Mouse (Mus musculus) hindbrain, embryonic 10.5 days (tissue): ENCODE results near the gene Gm49601. TPM values are rescaled to one million over a fixed set of nuclear protein-coding genes. Genes with fewer than 3 reads are reported as not detected.

Experiments
- DNase-seq: peaks from one replicate; pipeline ENCODE4 v3.0.0-alpha.2; 2017; ENCODE audit warnings: low spot score
- H3K27ac ChIP-seq: fragments of 300-500 bp; sonication (generic); 2 replicates; pipeline ENCODE4 v1.5.1; 2016; ENCODE audit warnings: mild to moderate bottlenecking, moderate library complexity
- H3K27me3 ChIP-seq: fragments of 300-500 bp; sonication (generic); 2 replicates; pipeline ENCODE4 v1.6.1; 2016; ENCODE audit warnings: mild to moderate bottlenecking; ENCODE audit not compliant: poor library complexity, insufficient read depth, severe bottlenecking
- H3K36me3 ChIP-seq: fragments of 300-500 bp; sonication (generic); 2 replicates; pipeline ENCODE4 v1.6.1; 2016; ENCODE audit warnings: mild to moderate bottlenecking, moderate library complexity
- H3K4me1 ChIP-seq: fragments of 300-500 bp; sonication (generic); replicated peaks from 2 replicates; pipeline ENCODE4 v1.6.1; 2016; ENCODE audit warnings: mild to moderate bottlenecking
- H3K4me3 ChIP-seq: fragments of 300-500 bp; sonication (generic); 2 replicates; pipeline ENCODE4 v1.5.1; 2016; ENCODE audit warnings: mild to moderate bottlenecking, moderate library complexity
- H3K9me3 ChIP-seq: fragments of 300-500 bp; sonication (generic); 2 replicates; pipeline ENCODE4 v1.6.1; 2016; ENCODE audit warnings: mild to moderate bottlenecking, moderate library complexity
- WGBS: fragments of 180-500 bp; shearing (Covaris S2); methylation state at CpG from one replicate; pipeline ENCODE4 v1.1.7; 2016; 5-methylcytosine and 5-hydroxymethylcytosine counted together
- polyA plus RNA-seq: library from polyadenylated mRNA; unstranded; fragments of >200 nt; fragmentation: Nextera tagmentation; extraction: Ambion mirVana; gene quantifications from 2 replicates; pipeline ENCODE4 v1.2.1, GENCODE M21; 2016

Gene Gm49601
- 3.4 and 8.5 TPM in 2 replicates for polyA plus RNA-seq

GRCm38 (mm10) chr16:18626376-18626878, at the start of gene Gm49601:
Gene Gm49601 (minus strand): TSS chr16:18626427.
- Histone ChIP-seq H3K4me3 (peak within 1 kb of the TSS; percentile 74), H3K27me3 (peaks cover 97% of the 10 kb centered on the region), H3K27ac (peak within 1 kb of the TSS; percentile 69), H3K4me1 (peaks cover 67% of the 10 kb centered on the region), H3K9me3 (no peaks in the 10 kb centered on the region), H3K36me3 (peaks cover 33% of the 10 kb centered on the region)
- WGBS, result under 1% methylated on average over 65 of the region's 65 CpGs
- peak; percentile 83 for DNase-seq

DNA sequence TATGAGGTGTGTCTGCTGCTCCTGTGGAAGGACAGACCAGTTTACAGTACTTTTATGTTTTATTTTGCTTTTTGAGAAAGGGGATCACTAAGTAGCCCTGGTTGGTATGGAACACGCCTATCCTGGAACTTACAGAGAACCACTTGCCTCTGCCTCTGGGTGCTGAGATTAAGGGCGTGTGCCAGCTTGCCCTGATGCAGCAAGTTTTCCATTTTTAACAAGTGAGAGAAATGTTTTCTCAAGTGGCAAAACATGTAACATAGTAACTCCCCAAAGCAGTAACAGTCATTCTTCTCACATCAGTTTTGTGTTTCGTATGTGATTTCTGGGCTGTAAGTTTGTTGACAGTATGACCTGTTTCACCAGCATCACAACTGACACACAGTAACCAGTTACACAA, 46.8 kb upstream of the Gm49601 start:
- Histone ChIP-seq H3K36me3 (no peaks in the 10 kb centered on the region), H3K4me1 (no peaks in the 10 kb centered on the region), H3K27me3 (no peaks in the 10 kb centered on the region), H3K9me3 (no peaks in the 10 kb centered on the region), H3K4me3 (no peak overlapping the region), H3K27ac (no peak overlapping the region)
- DNase-seq, result no peak
- 84% methylated on average over 3 of the region's 3 CpGs for WGBS

DNA sequence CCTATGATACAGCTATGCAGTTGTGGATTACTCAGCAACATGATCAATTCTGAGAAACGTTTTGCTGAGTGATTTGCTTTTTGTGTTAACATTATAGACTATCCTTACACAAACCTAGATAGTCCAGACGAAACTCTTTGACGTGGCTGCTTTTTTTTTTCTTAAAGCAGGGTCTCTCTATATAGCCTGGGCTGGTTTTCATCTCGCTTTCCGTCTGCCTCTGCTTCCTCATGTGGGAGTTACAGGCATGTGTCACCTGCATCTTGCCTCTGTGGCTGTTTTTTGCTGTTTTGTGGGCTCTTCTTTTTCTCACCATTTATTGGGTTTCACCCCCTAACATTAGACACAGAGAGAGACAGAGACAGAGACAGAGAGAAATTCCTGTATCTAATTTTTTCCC, 45.8 kb upstream of the Gm49601 start:
- Histone ChIP-seq H3K9me3 (no peaks in the 10 kb centered on the region), H3K36me3 (no peaks in the 10 kb centered on the region), H3K4me1 (no peaks in the 10 kb centered on the region), H3K4me3 (no peak overlapping the region), H3K27ac (no peak overlapping the region), H3K27me3 (no peaks in the 10 kb centered on the region)
- 76% methylated on average over 5 of the region's 5 CpGs for WGBS
- no peak for DNase-seq

DNA sequence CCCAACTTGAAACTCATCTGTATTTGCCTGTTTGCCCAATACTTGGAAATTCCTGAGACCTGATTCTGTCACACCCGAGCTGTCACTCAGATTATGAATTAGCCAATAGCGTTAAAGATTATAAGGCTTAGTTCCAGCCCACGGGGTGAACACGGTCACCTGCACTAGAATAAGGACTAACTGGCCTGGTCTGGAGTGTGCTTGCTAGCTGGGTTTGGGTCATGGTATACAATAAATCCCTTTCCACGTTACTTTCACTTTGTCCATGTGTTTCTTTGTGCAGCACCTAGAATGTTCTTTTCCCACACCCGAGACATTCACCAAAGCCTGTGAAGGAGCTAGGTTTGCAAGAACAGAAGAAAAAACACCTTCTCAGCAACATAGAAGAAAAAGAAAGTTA, 43.7 kb upstream of the Gm49601 start:
- H3K4me3 ChIP-seq, result no peak overlapping the region
- DNase-seq, result no peak
- no peaks in the 10 kb centered on the region for H3K9me3 ChIP-seq
- H3K36me3 ChIP-seq, result no peaks in the 10 kb centered on the region
- WGBS, result 82% methylated on average over 6 of the region's 6 CpGs
- H3K27me3 ChIP-seq, result no peaks in the 10 kb centered on the region
- no peaks in the 10 kb centered on the region for H3K4me1 ChIP-seq
- H3K27ac ChIP-seq, result no peak overlapping the region

DNA sequence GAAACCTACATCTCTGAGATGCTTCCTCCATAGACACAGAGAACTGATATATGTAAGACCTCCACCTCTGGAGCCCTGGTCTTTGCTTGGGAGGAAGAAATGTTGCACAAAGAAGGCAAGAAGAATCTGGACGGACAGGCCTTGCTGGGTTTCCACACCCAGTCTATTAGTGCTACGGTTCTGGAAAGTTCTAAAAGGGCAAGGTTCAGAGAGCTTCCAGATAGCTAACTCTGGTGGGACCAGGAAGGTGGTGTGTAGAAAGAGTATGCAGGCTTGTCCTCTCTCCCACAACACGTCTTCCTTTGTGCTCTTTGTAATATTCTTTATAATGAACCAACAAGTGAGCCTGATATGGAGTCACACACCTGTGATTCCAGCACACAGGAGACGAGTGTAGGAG, 32.4 kb upstream of the Gm49601 start:
- H3K4me3 ChIP-seq, result no peak overlapping the region
- H3K36me3 ChIP-seq, result no peaks in the 10 kb centered on the region
- peaks cover 6% of the 10 kb centered on the region; the same call in 1 of the 2 replicates for H3K4me1 ChIP-seq
- no peak for DNase-seq
- H3K9me3 ChIP-seq, result no peaks in the 10 kb centered on the region
- H3K27ac ChIP-seq, result no peak overlapping the region
- 77% methylated on average over 4 of the region's 4 CpGs for WGBS
- H3K27me3 ChIP-seq, result no peaks in the 10 kb centered on the region

GRCm38 (mm10) chr16:18655372-18656098, 29.3 kb upstream of the Gm49601 start:
- H3K27me3 ChIP-seq, result no peaks in the 10 kb centered on the region
- 63% methylated on average over 5 of the region's 5 CpGs for whole genome bisulfite sequencing

GRCm38 (mm10) chr16:18653290-18654160, 27.3 kb upstream of the Gm49601 start:
- DNase-seq, result no peak
- 88% methylated on average over 6 of the region's 6 CpGs for WGBS

More at GRCm38 (mm10) chr16:18655372-18656098, 29.3 kb upstream of the Gm49601 start:
- no peaks in the 10 kb centered on the region for H3K36me3 ChIP-seq
- H3K9me3 ChIP-seq, result 0 out of 2 replicates have a peak, but pooled peaks cover 2% of the 10 kb centered on the region
- peaks cover 6% of the 10 kb centered on the region; the same call in 1 of the 2 replicates for H3K4me1 ChIP-seq
- H3K27ac ChIP-seq, result no peak overlapping the region
- H3K4me3 ChIP-seq, result no peak overlapping the region
- no peak for DNase-seq

GRCm38 (mm10) chr16:18649126-18649525, 22.9 kb upstream of the Gm49601 start:
- no peaks in the 10 kb centered on the region for H3K27me3 ChIP-seq
- H3K4me1 ChIP-seq, result peaks cover 7% of the 10 kb centered on the region; the same call in 1 of the 2 replicates
- no peaks in the 10 kb centered on the region for H3K36me3 ChIP-seq
- H3K9me3 ChIP-seq, result 0 out of 2 replicates have a peak, but pooled peaks cover 2% of the 10 kb centered on the region
- no peak for DNase-seq
- no peak overlapping the region for H3K27ac ChIP-seq
- no peak overlapping the region for H3K4me3 ChIP-seq
- 70% methylated on average over 3 of the region's 3 CpGs for WGBS

More at GRCm38 (mm10) chr16:18653290-18654160, 27.3 kb upstream of the Gm49601 start:
- Histone ChIP-seq H3K27ac (no peak overlapping the region), H3K27me3 (no peaks in the 10 kb centered on the region), H3K9me3 (0 out of 2 replicates have a peak, but pooled peaks cover 2% of the 10 kb centered on the region), H3K36me3 (no peaks in the 10 kb centered on the region), H3K4me3 (no peak overlapping the region), H3K4me1 (peaks cover 6% of the 10 kb centered on the region; the same call in 1 of the 2 replicates)

DNA sequence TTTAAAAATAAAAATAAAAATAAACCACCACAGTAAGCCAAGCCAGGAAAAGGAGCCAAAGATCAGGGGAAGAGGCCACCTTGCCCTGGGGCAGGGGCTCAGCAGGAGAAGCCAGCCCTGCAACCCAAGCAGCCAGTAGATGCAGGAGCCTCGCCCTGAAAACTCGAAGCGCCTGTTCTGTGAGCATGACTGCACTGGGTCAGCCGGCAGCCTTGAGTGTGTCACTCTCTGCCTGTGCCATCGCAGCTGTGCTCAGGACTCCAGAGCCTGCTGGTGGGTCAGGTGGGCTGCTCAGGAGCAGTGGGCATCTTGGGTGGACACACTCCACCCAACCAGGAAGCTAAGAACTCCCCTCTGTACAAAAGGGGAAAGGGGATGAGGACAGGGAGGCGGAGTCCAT, 19.1 kb upstream of the Gm49601 start:
- 68% methylated on average over 6 of the region's 6 CpGs for WGBS

DNA sequence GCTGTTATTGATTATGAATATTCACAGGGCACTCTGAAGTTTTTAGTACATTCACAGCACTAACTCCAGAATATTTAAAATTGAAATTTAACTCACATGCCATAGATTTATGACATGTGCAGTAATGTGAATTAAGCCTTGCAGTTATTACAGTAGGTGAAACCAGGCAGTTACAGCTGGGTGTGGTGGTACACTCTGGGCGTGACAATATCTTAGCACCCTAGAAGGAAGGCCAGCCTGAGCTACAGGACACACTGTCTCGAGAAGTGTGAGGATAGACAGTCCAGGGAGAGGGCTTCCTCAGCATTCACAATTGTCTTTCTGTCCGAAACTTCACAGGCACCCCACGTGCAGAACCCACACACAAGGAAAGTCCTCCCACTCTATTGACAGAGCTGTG, 18.3 kb upstream of the Gm49601 start:
- Histone ChIP-seq H3K27me3 (no peaks in the 10 kb centered on the region), H3K4me3 (no peak overlapping the region), H3K4me1 (peaks cover 7% of the 10 kb centered on the region; the same call in 1 of the 2 replicates), H3K9me3 (no peaks in the 10 kb centered on the region), H3K27ac (no peak overlapping the region), H3K36me3 (no peaks in the 10 kb centered on the region)
- no peak for DNase-seq
- WGBS, result 81% methylated on average over 4 of the region's 4 CpGs

More for the DNA sequence above, 19.1 kb upstream of the Gm49601 start:
- Histone ChIP-seq H3K4me1 (peaks cover 7% of the 10 kb centered on the region; the same call in 1 of the 2 replicates), H3K27ac (no peak overlapping the region), H3K9me3 (no peaks in the 10 kb centered on the region), H3K4me3 (no peak overlapping the region), H3K36me3 (no peaks in the 10 kb centered on the region), H3K27me3 (no peaks in the 10 kb centered on the region)
- no peak for DNase-seq

DNA sequence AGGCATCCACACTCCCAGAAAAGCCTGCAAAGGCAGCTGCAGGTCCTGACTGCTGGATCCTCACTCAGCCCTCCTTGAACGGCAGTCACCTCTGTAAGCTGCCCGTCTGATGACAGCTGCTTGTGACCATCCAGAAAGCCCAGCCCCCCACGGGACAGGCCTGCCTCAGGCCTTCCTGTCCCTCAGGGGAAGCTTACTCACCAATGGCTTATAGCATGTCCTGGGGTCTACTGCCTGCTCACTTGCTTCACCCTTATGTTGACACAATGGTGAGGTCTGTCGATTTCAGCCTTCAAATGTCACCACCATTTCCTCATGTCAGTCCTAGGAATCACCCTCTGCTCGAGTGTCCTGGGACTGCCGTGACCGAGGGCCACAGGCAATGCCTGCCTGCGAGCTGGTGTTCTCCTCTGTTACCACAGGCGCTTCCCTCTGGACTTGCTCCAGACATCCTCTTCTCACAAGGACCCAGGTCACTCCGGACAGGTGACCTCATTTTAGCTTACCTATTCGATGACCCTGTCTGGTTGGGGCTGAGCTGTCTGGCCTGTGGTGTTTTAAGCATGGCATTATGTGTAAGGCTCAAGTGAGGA, 17.3 kb upstream of the Gm49601 start:
- peaks cover 7% of the 10 kb centered on the region; the same call in 1 of the 2 replicates for H3K4me1 ChIP-seq
- H3K4me3 ChIP-seq, result no peak overlapping the region
- 77% methylated on average over 11 of the region's 11 CpGs for WGBS
- DNase-seq, result no peak
- no peaks in the 10 kb centered on the region for H3K9me3 ChIP-seq
- H3K27me3 ChIP-seq, result no peaks in the 10 kb centered on the region
- H3K27ac ChIP-seq, result 0 out of 2 replicates have a peak overlapping the region, but pooled peaks have one; percentile 13
- H3K36me3 ChIP-seq, result no peaks in the 10 kb centered on the region

DNA sequence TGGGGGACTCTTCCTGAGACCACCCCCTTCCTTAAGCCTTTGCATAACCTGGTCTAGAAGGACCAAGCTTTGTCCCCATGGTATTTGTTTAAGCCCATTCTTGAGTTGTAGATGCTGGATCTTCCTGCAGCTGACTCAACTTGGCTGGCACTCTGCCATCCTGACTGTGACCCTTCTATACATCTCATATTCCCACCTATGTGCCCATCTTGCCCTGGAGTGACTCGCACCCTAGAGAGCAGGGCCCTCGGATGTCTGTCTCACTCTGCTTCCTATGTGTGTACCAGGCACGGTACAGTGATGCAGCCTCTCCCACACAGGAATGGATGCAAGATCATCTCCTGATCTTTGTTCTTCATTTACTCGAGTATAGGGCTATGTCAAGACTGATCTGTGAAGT, 16.7 kb upstream of the Gm49601 start:
- Histone ChIP-seq H3K4me1 (peaks cover 9% of the 10 kb centered on the region; the same call in 1 of the 2 replicates), H3K36me3 (no peaks in the 10 kb centered on the region), H3K4me3 (no peak overlapping the region), H3K27me3 (no peaks in the 10 kb centered on the region), H3K27ac (no peak overlapping the region), H3K9me3 (no peaks in the 10 kb centered on the region)
- no peak for DNase-seq
- 79% methylated on average over 4 of the region's 4 CpGs for WGBS
